Mouse (Mus musculus): Measurements from ENCODE around the gene Ndufa4l2. TPM values are rescaled to one million over a fixed set of nuclear protein-coding genes. Genes with fewer than 3 reads are reported as not detected.

Gene Ndufa4l2
- polyA plus RNA-seq, 1 experiment, result 5.4 TPM

- Histone ChIP-seq H3K9ac (ENCODE audit: low read depth, poor library complexity, severe bottlenecking) (no peak overlapping the region), H3K4me3 (ENCODE audit: low read depth, low read length) (no peak overlapping the region), H3K27ac (ENCODE audit: insufficient read depth, low read length) (no peak overlapping the region), H3K36me3 (ENCODE audit: control insufficient read depth, insufficient read depth, low read length, poor library complexity, severe bottlenecking) (no peaks in the 10 kb centered on the region), H3K9me3 (replicated peaks; ENCODE audit: control insufficient read depth, insufficient read depth, low read length, poor library complexity, severe bottlenecking) (no peaks in the 10 kb centered on the region), H3K27me3 (ENCODE audit: control insufficient read depth, insufficient read depth, low read length, poor library complexity, severe bottlenecking) (peaks cover 8% of the 10 kb centered on the region; the same call in 1 of the 2 replicates), H3K4me1 (ENCODE audit: control insufficient read depth, insufficient read depth, low read length) (peaks cover 2% of the 10 kb centered on the region)
- TF ChIP-seq EP300 (IDR thresholded peaks at IDR 0.05; ENCODE audit: insufficient read depth, low read depth, low read length) (no peak), CTCF (IDR thresholded peaks at IDR 0.05; ENCODE audit: low read depth, low read length) (no peak), POLR2A (IDR thresholded peaks at IDR 0.05; ENCODE audit: insufficient read depth, low read length) (no peak)
Measured at GRCm38 (mm10) chr10:127527481-127527880, 12.7 kb downstream of the Ndufa4l2 start.

- no peak overlapping the region for H3K9ac ChIP-seq (ENCODE audit: low read depth, poor library complexity, severe bottlenecking)
- peaks cover 8% of the 10 kb centered on the region; the same call in 1 of the 2 replicates for H3K27me3 ChIP-seq (ENCODE audit: control insufficient read depth, insufficient read depth, low read length, poor library complexity, severe bottlenecking)
- no peak overlapping the region for H3K27ac ChIP-seq (ENCODE audit: insufficient read depth, low read length)
- H3K4me3 ChIP-seq (ENCODE audit: low read depth, low read length), result no peak overlapping the region
- H3K4me1 ChIP-seq (ENCODE audit: control insufficient read depth, insufficient read depth, low read length), result peaks cover 5% of the 10 kb centered on the region
- H3K36me3 ChIP-seq (ENCODE audit: control insufficient read depth, insufficient read depth, low read length, poor library complexity, severe bottlenecking), result no peaks in the 10 kb centered on the region
- TF ChIP-seq CTCF (IDR thresholded peaks at IDR 0.05; ENCODE audit: low read depth, low read length) (no peak), EP300 (IDR thresholded peaks at IDR 0.05; ENCODE audit: insufficient read depth, low read depth, low read length) (no peak), POLR2A (IDR thresholded peaks at IDR 0.05; ENCODE audit: insufficient read depth, low read length) (no peak)
- H3K9me3 ChIP-seq (replicated peaks; ENCODE audit: control insufficient read depth, insufficient read depth, low read length, poor library complexity, severe bottlenecking), result no peaks in the 10 kb centered on the region
Measured at GRCm38 (mm10) chr10:127530945-127531344, 16.2 kb downstream of the Ndufa4l2 start.

- H3K36me3 ChIP-seq (ENCODE audit: control insufficient read depth, insufficient read depth, low read length, poor library complexity, severe bottlenecking), result no peaks in the 10 kb centered on the region
- H3K4me3 ChIP-seq (ENCODE audit: low read depth, low read length), result no peak overlapping the region
- H3K9ac ChIP-seq (ENCODE audit: low read depth, poor library complexity, severe bottlenecking), result no peak overlapping the region
- TF ChIP-seq POLR2A (IDR thresholded peaks at IDR 0.05; ENCODE audit: insufficient read depth, low read length), result no peak
- no peak for TF ChIP-seq CTCF (IDR thresholded peaks at IDR 0.05; ENCODE audit: low read depth, low read length)
- no peak for TF ChIP-seq EP300 (IDR thresholded peaks at IDR 0.05; ENCODE audit: insufficient read depth, low read depth, low read length)
- H3K4me1 ChIP-seq (ENCODE audit: control insufficient read depth, insufficient read depth, low read length), result peaks cover 5% of the 10 kb centered on the region
- H3K27me3 ChIP-seq (ENCODE audit: control insufficient read depth, insufficient read depth, low read length, poor library complexity, severe bottlenecking), result peaks cover 8% of the 10 kb centered on the region; the same call in 1 of the 2 replicates
- no peak overlapping the region for H3K27ac ChIP-seq (ENCODE audit: insufficient read depth, low read length)
- no peaks in the 10 kb centered on the region for H3K9me3 ChIP-seq (replicated peaks; ENCODE audit: control insufficient read depth, insufficient read depth, low read length, poor library complexity, severe bottlenecking)
Measured at GRCm38 (mm10) chr10:127531548-127531947, 16.8 kb downstream of the Ndufa4l2 start.

GRCm38 (mm10) chr10:127534036-127534928 is 19.5 kb downstream of the Ndufa4l2 start, which contains the start of gene Nxph4:
Gene Nxph4, minus strand, starts transcription at chr10:127534559.
- H3K4me1 ChIP-seq (ENCODE audit: control insufficient read depth, insufficient read depth, low read length), result peaks cover 7% of the 10 kb centered on the region
- H3K9ac ChIP-seq (ENCODE audit: low read depth, poor library complexity, severe bottlenecking), result peak within 1 kb of the TSS; percentile 26
- H3K27ac ChIP-seq (ENCODE audit: insufficient read depth, low read length), result no peak within 1 kb of the TSS
- H3K27me3 ChIP-seq (ENCODE audit: control insufficient read depth, insufficient read depth, low read length, poor library complexity, severe bottlenecking), result peaks cover 8% of the 10 kb centered on the region; the same call in 1 of the 2 replicates
- H3K36me3 ChIP-seq (ENCODE audit: control insufficient read depth, insufficient read depth, low read length, poor library complexity, severe bottlenecking), result no peaks in the 10 kb centered on the region
- H3K4me3 ChIP-seq (ENCODE audit: low read depth, low read length), result peak within 1 kb of the TSS; percentile 61
- TF ChIP-seq POLR2A (IDR thresholded peaks at IDR 0.05; ENCODE audit: insufficient read depth, low read length), result no peak
- TF ChIP-seq CTCF (IDR thresholded peaks at IDR 0.05; ENCODE audit: low read depth, low read length), result no peak
- 0 out of 2 replicates have a peak, but pooled peaks have one; percentile 41 for TF ChIP-seq EP300 (IDR thresholded peaks at IDR 0.05; ENCODE audit: insufficient read depth, low read depth, low read length)
- H3K9me3 ChIP-seq (replicated peaks; ENCODE audit: control insufficient read depth, insufficient read depth, low read length, poor library complexity, severe bottlenecking), result no peaks in the 10 kb centered on the region

GRCm38 (mm10) chr10:127534929-127535384 is 20.2 kb downstream of the Ndufa4l2 start:
- no peak overlapping the region for H3K27ac ChIP-seq (ENCODE audit: insufficient read depth, low read length)
- no peak overlapping the region for H3K9ac ChIP-seq (ENCODE audit: low read depth, poor library complexity, severe bottlenecking)

More at GRCm38 (mm10) chr10:127534929-127535384, 20.2 kb downstream of the Ndufa4l2 start:
- Histone ChIP-seq H3K27me3 (ENCODE audit: control insufficient read depth, insufficient read depth, low read length, poor library complexity, severe bottlenecking) (peaks cover 8% of the 10 kb centered on the region; the same call in 1 of the 2 replicates), H3K36me3 (ENCODE audit: control insufficient read depth, insufficient read depth, low read length, poor library complexity, severe bottlenecking) (no peaks in the 10 kb centered on the region), H3K9me3 (replicated peaks; ENCODE audit: control insufficient read depth, insufficient read depth, low read length, poor library complexity, severe bottlenecking) (no peaks in the 10 kb centered on the region), H3K4me3 (ENCODE audit: low read depth, low read length) (peak overlapping the region; percentile 58), H3K4me1 (ENCODE audit: control insufficient read depth, insufficient read depth, low read length) (peaks cover 7% of the 10 kb centered on the region)
- TF ChIP-seq POLR2A (IDR thresholded peaks at IDR 0.05; ENCODE audit: insufficient read depth, low read length) (no peak), EP300 (IDR thresholded peaks at IDR 0.05; ENCODE audit: insufficient read depth, low read depth, low read length) (no peak), CTCF (IDR thresholded peaks at IDR 0.05; ENCODE audit: low read depth, low read length) (no peak)
